Mouse (Mus musculus): ENCODE measurements around the gene Glrx5. TPM values are rescaled to one million over a fixed set of nuclear protein-coding genes. Genes with fewer than 3 reads are reported as not detected.

Gene Glrx5
- polyA plus RNA-seq (2012; rRNA removed; ENCODE audit: low replicate concordance) = 68.9 and 98.2 TPM in 2 replicates

GRCm38 (mm10) chr12:105032147-105032831 lies at the start of gene Glrx5:
Gene Glrx5, plus strand, starts transcription at chr12:105032688.

GRCm38 (mm10) chr12:105009370-105010212 lies 22.9 kb upstream of the Glrx5 start, which contains the start of gene Syne3:
Gene Syne3, minus strand, starts transcription at chr12:105009809.

Other genes with a start within 250 kb of the Glrx5 start
- 2.1 and 4.2 TPM in 2 replicates for gene Clmn, start 167.6 kb upstream of the Glrx5 start, polyA plus RNA-seq (2012; rRNA removed; ENCODE audit: low replicate concordance)
- 0.61 and 0.88 TPM in 2 replicates for gene Syne3, start 22.9 kb upstream of the Glrx5 start, polyA plus RNA-seq (2012; rRNA removed; ENCODE audit: low replicate concordance)
- not detected in 2 replicates for gene Tcl1b2, start 113.3 kb downstream of the Glrx5 start, polyA plus RNA-seq (2012; rRNA removed; ENCODE audit: low replicate concordance)
- not detected in 2 replicates for gene Tcl1b1, start 127.0 kb downstream of the Glrx5 start, polyA plus RNA-seq (2012; rRNA removed; ENCODE audit: low replicate concordance)
- not detected in 2 replicates for gene Tcl1b5, start 143.7 kb downstream of the Glrx5 start, polyA plus RNA-seq (2012; rRNA removed; ENCODE audit: low replicate concordance)
- gene Tcl1b3, start 158.4 kb downstream of the Glrx5 start, polyA plus RNA-seq (2012; rRNA removed; ENCODE audit: low replicate concordance) = not detected in 2 replicates
- not detected in 2 replicates for gene Tcl1b4, start 169.3 kb downstream of the Glrx5 start, polyA plus RNA-seq (2012; rRNA removed; ENCODE audit: low replicate concordance)
- gene Tcl1, start 190.1 kb downstream of the Glrx5 start, polyA plus RNA-seq (2012; rRNA removed; ENCODE audit: low replicate concordance) = not detected in 2 replicates